Mouse (Mus musculus) embryonic stem cell, embryonic (primary cell): ENCODE data around the gene Cxcr4.
"Not testable (repeated sequence)": the region's sequence is repeated elsewhere in the genome, so short reads cannot be mapped to it uniquely, and the experiment has no call there.

Experiments used
- CTCF ChIA-PET, 4 experiments: fragments of 300-600 bp in 2 of 4; fragments of 350-600 bp in 2 of 4; sonication (Branson Sonifier 250); formaldehyde crosslinking; loops; one replicate each; lab custom pipeline; 2022; ENCODE audit warnings: inconsistent platforms in 2 of 4; lab: Charles Lee
- POLR2A ChIA-PET, 4 experiments: fragments of 300-600 bp in 2 of 4; fragments of 350-600 bp in 2 of 4; sonication (Branson Sonifier 250); formaldehyde crosslinking; loops; one replicate each; lab custom pipeline; 2022; ENCODE audit warnings: antibody characterized with exemption in 4 of 4, inconsistent platforms in 1 of 4; lab: Charles Lee

Gene Cxcr4

DNA sequence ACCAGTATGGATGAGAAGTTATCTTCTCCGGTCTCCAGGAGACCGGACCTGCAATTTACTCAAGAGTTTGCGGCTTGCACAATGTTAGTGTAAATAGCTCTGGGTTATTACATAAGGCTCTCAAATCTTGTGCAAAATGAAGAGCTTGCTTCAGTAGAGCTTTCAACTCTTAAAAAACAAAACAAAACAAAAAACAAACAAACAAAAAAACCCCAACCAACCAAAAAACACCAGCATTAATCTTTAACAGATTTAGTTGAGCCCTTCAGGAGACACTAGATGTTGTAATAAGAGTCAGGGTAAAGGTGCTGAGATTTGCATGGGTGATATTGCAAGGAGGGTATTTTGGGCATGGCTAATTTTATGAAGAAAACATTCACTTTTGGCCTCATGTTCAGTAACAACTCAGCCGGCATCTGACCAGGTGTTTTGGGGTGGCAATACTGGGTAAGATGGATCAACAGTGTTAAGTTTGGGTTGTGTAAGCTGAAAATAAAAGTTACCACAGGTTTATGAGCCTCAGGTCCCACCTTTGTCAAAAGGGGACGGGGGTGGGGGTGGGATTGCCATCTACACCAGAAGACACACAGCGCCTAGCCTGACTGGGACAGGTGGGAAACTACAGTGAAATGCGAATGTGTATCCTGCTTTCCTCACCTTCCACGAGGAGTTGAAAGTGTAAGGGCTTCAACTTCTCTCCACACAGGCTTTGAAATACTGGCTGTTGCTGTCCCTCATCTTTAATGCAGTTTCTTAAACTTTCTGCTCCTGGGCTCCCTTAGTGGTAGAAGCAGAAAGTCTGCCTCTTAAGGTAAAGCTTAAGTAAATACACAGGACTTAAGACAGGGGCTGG lies 4.9 kb downstream of the Cxcr4 start:
- POLR2A ChIA-PET, result interaction anchor here in 2 of 4 experiments (0.6 to 1.0 kb wide), 4 partner anchors 12 to 214 kb away, joined by 3 to 4 read pairs (median 4); partner anchors contain the start of gene Dars (in 1 of the 2)
- CTCF ChIA-PET, result no interaction called here

- ChIA-PET CTCF (interaction anchor here in 1 of 4 experiments (0.6 kb wide), 1 partner anchor 64 kb away, joined by 6 read pairs; no protein-coding TSS in a partner anchor), POLR2A (interaction anchor here in 2 of 4 experiments (0.6 to 0.7 kb wide), 5 partner anchors 14 to 835 kb away, joined by 3 to 4 read pairs (median 3); no protein-coding TSS in a partner anchor)
These were observed 5.7 kb downstream of the Cxcr4 start for GRCm38 (mm10) chr1:128586162-128586927.

DNA sequence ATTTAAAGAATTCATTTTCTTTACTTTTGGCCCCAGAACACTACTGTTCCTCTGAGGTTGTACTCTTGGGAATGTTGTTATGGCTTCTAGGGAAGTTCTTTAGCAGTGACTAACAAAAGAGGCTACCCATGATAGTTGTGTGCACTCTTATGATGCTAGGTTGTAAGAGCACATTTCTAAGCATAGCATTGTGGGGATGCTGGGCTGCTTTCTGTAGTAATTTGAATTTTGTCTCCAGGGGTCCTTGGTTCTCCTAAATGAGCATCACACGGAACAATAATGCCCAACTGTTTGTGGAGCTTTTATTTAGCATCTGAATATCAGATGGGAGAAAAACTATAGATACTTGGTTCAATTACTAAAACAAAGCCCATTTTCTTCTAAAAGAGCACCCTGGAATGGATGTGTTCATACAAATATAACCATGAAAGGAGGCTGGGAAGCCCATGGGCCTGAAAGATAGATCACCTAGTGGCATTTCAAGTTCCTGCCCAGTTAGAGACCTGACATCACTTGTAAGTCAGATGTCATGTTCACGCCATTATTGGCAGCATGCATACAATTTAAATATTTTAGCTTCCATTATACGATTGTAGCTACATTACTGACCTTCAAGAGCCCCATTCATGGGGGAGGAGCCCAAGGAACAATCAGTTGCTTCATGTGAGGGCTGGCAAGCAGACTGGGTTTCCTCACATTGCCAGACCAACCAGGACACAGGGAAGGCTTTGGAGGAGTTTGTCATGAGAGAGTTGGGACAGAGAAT lies 6.5 kb downstream of the Cxcr4 start:
- POLR2A ChIA-PET, result interaction anchor here in 1 of 4 experiments (0.6 to 0.7 kb wide), 3 partner anchors 15 to 834 kb away, joined by 3 to 4 read pairs (median 4); no protein-coding TSS in a partner anchor
- CTCF ChIA-PET, result no interaction called here

- CTCF ChIA-PET, POLR2A ChIA-PET: not testable (repeated sequence)
These were observed 7.4 kb downstream of the Cxcr4 start for GRCm38 (mm10) chr1:128584716-128585115.

DNA sequence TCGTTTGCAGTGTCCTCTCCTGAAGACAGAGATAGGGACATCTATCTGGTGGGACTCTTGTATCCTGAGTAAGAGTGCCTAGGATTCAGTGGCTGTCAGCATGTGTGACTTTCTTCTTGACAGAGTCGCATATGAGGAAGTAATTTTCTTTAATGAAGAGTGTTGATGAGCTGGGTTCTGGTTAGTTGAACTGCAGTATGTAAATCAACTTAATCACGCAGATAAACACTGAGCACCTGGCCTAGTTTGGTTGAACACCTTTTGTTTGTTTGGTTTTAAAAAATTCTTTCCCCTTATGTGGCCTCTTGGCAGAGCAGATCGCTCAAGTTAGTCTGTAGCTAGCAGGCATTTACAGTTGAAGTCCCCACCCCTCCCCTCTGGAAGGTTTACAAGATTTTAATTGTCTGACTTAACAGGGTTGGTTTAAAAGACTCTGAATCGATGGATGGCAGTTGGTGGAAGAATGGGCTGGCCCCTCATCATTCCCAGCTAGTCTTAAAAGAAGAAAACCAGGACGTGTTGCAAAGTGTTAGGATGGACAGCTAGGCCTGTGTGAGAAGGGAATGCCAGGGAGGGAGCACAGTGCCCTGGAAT lies 8.7 kb downstream of the Cxcr4 start:
- CTCF ChIA-PET, result no interaction called here
- POLR2A ChIA-PET, result interaction anchor here in 2 of 4 experiments (1.3 to 1.6 kb wide), 2 partner anchors 166 to 167 kb away, joined by 3 to 4 read pairs; partner anchors contain the start of gene Dars (in 2 of the 2)

GRCm38 (mm10) chr1:128580321-128580720 lies 11.8 kb downstream of the Cxcr4 start:
- POLR2A ChIA-PET, result no interaction called here
- CTCF ChIA-PET, result no interaction called here

DNA sequence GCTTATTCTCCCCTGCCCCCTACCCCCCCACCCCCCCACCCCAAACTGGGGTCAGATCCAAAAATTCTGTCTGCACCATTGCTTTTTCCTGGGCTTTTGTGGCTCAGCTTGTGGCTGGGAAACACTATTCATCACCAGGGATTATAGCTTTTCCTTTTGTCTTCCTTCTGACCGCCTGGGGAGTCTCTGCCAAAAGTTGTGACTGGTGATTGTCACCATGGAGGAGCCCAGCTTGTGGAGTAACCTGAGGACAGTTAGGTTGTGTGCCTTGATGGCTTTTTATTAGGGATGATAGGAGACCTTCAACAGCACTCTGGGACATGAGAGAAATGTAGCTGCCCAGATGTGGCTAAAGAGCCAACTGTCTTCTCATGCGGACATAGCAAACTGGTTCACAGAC lies 13.6 kb downstream of the Cxcr4 start:
- POLR2A ChIA-PET, result interaction anchor here in 2 of 4 experiments (0.6 to 0.7 kb wide), 2 partner anchors 557 to 976 kb away, joined by 3 read pairs; no protein-coding TSS in a partner anchor

GRCm38 (mm10) chr1:128575096-128575495 lies 17.0 kb downstream of the Cxcr4 start:
- ChIA-PET CTCF (no interaction called here), POLR2A (interaction anchor here in 2 of 4 experiments (0.8 to 1.4 kb wide), 3 partner anchors 12 to 158 kb away, joined by 3 to 4 read pairs (median 4); partner anchors contain the start of genes Cxcr4 (in 1 of the 2) and Dars (in 1 of the 2))

More for the DNA sequence above, 13.6 kb downstream of the Cxcr4 start:
- CTCF ChIA-PET, result no interaction called here

- CTCF ChIA-PET, result no interaction called here
- POLR2A ChIA-PET, result interaction anchor here in 1 of 4 experiments (1.7 kb wide), 1 partner anchor 21 kb away, joined by 4 read pairs; the partner anchor contains the start of gene Cxcr4
These were observed 21.1 kb downstream of the Cxcr4 start for GRCm38 (mm10) chr1:128571033-128571432.

DNA sequence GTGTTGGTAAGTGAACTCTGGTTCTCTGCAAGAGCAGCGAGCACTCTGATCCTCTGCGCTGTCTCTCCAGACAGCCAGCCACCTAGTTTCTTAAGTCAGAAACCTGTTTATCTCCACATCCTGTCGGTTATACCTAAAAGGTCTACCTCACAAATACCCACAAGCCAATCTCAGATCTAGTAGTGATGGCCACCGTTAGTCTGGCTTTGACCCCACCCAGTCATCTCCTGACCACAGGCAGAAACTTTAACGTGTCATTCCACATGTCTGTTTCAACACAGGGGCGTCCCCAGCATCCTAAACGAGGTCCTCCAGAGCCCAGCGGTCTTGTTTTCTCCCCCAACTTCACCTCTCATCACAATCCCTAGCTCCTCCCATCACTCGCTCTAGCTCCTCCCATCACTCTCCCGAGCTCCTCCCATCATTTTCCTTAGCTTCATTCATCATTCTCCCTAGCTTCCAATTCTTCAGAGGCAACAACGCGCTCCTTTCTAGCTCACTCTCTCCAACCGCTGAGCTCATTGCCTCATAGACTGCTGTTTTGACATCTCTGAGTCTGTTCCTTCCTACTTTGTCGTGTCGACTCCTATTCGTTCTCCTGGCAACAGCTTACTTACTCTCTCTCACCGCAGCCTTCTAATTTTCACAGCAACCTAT lies 22.0 kb downstream of the Cxcr4 start:
- ChIA-PET POLR2A (interaction anchor here in 2 of 4 experiments (0.5 to 1.7 kb wide), 3 partner anchors 21 to 153 kb away, joined by 3 to 4 read pairs (median 3); partner anchors contain the start of genes Cxcr4 (in 1 of the 2) and Dars (in 1 of the 2)), CTCF (no interaction called here)

DNA sequence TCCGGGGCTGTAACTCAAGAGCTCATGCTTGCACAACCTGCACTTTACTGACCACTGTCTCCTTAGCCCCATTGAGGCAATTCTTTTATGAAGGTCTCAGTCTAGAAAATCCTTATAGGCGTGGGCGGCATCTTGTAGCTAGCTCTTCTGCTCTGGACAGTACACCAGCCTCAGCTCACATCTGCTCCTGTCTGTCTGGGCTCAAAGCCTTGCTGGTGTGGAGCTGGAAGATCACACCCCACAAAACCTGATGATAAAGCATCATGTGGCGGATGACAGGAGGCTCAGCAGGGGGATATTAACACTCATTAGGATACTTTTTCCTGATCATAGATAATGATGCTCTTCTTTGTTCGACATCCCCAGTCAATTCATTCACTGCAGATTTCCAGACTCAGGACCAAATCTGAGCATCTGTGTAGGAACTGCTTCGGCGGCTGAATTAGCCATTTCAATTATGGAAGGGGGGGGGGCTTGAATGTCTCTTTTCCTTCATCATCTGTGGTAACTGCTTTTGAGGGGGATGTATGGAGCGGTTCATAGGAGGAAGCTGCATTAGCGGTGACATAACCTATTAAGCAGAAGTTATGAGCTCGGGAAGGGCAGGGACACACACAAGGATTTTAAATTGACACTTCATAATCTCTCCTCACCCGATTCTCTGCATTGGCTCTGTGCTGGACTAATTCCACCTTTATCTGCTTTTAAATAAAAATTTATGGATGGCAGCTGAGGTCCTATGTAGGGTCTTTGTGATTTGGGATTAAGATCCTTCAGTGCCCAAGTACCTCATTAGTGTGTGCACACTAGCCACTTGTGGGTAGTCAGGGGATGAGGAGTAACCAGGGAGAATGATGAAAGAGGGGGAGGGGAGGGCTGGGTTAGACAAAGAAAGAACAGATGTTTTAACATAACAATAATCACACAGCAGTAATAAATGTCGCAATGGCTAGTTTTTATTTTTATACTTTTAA lies 24.6 kb downstream of the Cxcr4 start:
- POLR2A ChIA-PET, result interaction anchor here in 2 of 4 experiments (0.5 to 0.8 kb wide), 2 partner anchors 261 to 1799 kb away, joined by 3 to 5 read pairs; no protein-coding TSS in a partner anchor
- CTCF ChIA-PET, result interaction anchor here in 1 of 4 experiments (0.7 kb wide), 1 partner anchor 1161 kb away, joined by 3 read pairs; no protein-coding TSS in a partner anchor

- ChIA-PET CTCF (interaction anchor here in 1 of 4 experiments (0.6 kb wide), 1 partner anchor 146 kb away, joined by 3 read pairs; the partner anchor contains the start of gene Dars), POLR2A (interaction anchor here in 1 of 4 experiments (1.2 kb wide), 1 partner anchor 229 kb away, joined by 3 read pairs; no protein-coding TSS in a partner anchor)
These were observed 28.2 kb downstream of the Cxcr4 start for GRCm38 (mm10) chr1:128563905-128564304.

DNA sequence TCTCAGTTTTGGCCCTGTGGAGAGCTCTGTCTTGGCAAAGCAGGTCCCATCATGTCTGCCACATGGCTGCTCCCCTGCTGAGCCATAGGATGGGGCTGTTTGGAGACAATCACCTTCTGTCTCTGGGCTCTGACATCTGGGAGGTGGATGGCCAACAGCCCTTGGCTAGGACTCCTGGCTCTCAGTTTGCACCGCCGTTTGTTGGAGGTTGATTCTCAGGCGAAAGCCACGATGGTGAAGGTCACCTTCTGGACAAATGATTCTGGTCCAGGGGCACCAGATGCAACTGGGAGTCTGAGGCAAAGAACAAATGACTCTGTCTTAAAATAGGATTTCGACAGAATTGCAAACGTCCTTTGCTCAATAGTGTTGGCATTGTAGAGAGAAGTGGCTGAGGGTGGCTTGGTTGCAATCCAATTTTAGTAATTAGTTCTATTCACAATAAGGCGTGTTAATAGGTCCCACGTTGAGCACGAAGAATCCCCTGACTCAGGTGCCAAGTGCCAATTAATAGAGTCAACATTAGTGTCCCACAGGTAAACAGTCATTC lies 30.7 kb downstream of the Cxcr4 start:
- ChIA-PET POLR2A (no interaction called here), CTCF (no interaction called here)

GRCm38 (mm10) chr1:128560452-128561324 lies 31.4 kb downstream of the Cxcr4 start:
- POLR2A ChIA-PET, result no interaction called here
- CTCF ChIA-PET, result interaction anchor here in 1 of 4 experiments (0.6 kb wide), 1 partner anchor 18 kb away, joined by 3 read pairs; no protein-coding TSS in a partner anchor

DNA sequence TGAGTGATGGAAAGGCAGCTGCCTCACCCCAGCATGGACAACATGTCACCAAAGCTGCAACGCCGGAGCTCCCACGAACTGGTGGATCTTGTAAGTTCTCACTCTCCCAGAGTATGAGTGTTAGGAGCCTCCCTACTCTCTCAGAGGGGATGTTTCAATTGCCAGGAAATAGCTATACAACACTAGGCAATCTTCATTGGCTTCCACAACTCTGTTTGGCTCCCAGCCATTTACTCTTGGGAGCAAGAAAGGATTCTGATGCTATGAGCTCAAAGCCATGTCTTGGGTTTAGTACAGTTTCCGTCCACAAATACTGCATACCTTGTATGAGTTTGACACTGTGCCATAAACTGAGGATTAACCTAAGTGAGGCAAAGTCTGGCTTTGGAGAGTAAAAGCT lies 34.1 kb downstream of the Cxcr4 start:
- POLR2A ChIA-PET, result no interaction called here
- CTCF ChIA-PET, result no interaction called here
